Mouse (Mus musculus) liver, embryonic 14.5 days (tissue): ENCODE data around the gene Lzts2.
A peak's percentile ranks its signal among the peaks of the same experiment; 100 is the strongest.

Experiments
- CTCF ChIP-seq: IDR thresholded peaks from 2 replicates; pipeline ENCODE4 v1.5.1; 2016; ENCODE audit warnings: antibody characterized with exemption, low read depth, control low read depth
- EP300 ChIP-seq: IDR thresholded peaks from 2 replicates; pipeline ENCODE4 v1.6.1; 2016; ENCODE audit warnings: antibody characterized with exemption, low read depth

DNA sequence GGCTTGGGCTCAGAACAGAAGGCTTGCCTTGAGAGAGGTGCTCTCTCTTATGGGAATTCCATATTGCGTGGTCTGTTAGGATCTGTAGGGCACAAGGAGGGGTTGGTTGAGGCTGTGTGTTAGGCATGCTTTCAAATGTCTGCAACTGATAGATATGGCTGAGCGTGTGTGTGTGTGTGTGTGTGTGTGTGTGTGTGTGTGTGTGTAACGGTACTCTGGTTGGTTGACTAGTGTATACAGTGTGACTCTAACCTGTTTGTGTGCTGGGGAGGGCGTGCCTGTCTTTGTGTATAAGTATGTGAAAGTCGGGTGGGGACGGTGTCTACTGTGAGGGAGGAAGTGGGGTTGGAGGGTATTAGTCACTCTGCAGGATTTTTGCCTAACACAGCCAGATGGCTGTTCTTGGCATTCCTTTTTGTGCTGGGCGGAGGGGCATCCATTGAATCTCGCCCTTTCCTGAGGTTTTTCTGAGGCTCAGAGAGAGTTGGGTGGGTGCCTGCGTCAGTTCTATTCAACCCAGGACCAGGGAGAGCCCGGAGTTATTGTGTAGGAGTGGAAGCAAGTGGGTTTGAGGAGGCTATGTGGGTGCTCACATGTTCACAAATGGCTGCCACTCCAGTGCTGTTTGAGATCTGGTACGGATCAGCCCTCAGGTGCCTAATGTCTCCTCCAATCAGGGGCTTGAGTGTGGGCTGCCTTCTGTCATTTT lies 33.9 kb downstream of the Lzts2 start:
- no peak for TF ChIP-seq CTCF
- peak; percentile 52 for TF ChIP-seq EP300
